Mouse (Mus musculus): ENCODE measurements around the gene Tanc2. TPM values are rescaled to one million over a fixed set of nuclear protein-coding genes. Genes with fewer than 3 reads are reported as not detected.

The Tanc2 gene
- total RNA-seq, 2 experiments from 2014 or later: 164 to 177 TPM

GRCm38 (mm10) chr11:105901501-105901900, 311.7 kb downstream of the Tanc2 start:
- DNase-seq (ENCODE audit: low spot score in 2 of 2): no peak
- TF ChIP-seq CTCF (conservative IDR thresholded peaks at IDR 0.05): no peak
- Histone ChIP-seq H3K27ac (no peak overlapping the region), H3K4me3 (no peak overlapping the region)

GRCm38 (mm10) chr11:105902956-105903355, 313.2 kb downstream of the Tanc2 start:
- TF ChIP-seq CTCF (conservative IDR thresholded peaks at IDR 0.05): no peak
- no peak overlapping the region for H3K27ac ChIP-seq

GRCm38 (mm10) chr11:105905529-105906213, 315.9 kb downstream of the Tanc2 start:
- Histone ChIP-seq H3K4me3 (no peak overlapping the region), H3K27ac (no peak overlapping the region)
- DNase-seq (ENCODE audit: low spot score in 2 of 2): no peak
- TF ChIP-seq CTCF (conservative IDR thresholded peaks at IDR 0.05): no peak

More at GRCm38 (mm10) chr11:105902956-105903355, 313.2 kb downstream of the Tanc2 start:
- H3K4me3 ChIP-seq: no peak overlapping the region
- DNase-seq (ENCODE audit: low spot score in 2 of 2): no peak

DNA sequence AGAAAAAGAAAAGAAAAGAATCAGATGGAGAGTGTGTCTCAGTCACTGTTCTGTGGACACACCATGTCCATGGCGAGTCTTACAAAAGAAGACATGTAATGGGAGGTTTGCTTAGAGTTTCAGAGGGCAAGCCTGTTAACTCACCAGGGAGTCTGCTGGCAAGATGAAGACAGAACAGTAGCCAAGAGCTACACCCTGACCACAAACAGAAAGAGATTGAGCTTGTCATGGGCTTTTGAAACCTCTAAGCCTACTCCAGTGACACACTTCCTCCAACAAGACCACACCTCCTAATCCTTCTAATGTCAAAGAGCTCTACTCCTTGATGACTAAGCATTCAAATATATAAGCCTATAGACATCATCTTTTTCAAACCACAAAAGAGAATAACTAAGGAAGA, 317.6 kb downstream of the Tanc2 start:
- Histone ChIP-seq H3K27ac (no peak overlapping the region), H3K4me3 (no peak overlapping the region)
- TF ChIP-seq CTCF (conservative IDR thresholded peaks at IDR 0.05): no peak
- no peak for DNase-seq (ENCODE audit: low spot score in 2 of 2)

GRCm38 (mm10) chr11:105908926-105909325, 319.1 kb downstream of the Tanc2 start:
- no peak for DNase-seq (ENCODE audit: low spot score in 2 of 2)
- H3K27ac ChIP-seq: no peak overlapping the region; the same call in 1 of the 2 replicates
- no peak overlapping the region for H3K4me3 ChIP-seq
- no peak for TF ChIP-seq CTCF (conservative IDR thresholded peaks at IDR 0.05)

- Histone ChIP-seq H3K4me3 (no peak overlapping the region), H3K27ac (no peak overlapping the region)
- no peak for TF ChIP-seq CTCF (conservative IDR thresholded peaks at IDR 0.05)
- no peak for DNase-seq (ENCODE audit: low spot score in 2 of 2)
Observed at GRCm38 (mm10) chr11:105909617-105910016, 319.8 kb downstream of the Tanc2 start.

- Histone ChIP-seq H3K4me3 (no peak overlapping the region), H3K27ac (no peak overlapping the region)
- TF ChIP-seq CTCF (conservative IDR thresholded peaks at IDR 0.05): no peak
- no peak for DNase-seq (ENCODE audit: low spot score in 2 of 2)
Observed at GRCm38 (mm10) chr11:105911149-105911548, 321.4 kb downstream of the Tanc2 start.

DNA sequence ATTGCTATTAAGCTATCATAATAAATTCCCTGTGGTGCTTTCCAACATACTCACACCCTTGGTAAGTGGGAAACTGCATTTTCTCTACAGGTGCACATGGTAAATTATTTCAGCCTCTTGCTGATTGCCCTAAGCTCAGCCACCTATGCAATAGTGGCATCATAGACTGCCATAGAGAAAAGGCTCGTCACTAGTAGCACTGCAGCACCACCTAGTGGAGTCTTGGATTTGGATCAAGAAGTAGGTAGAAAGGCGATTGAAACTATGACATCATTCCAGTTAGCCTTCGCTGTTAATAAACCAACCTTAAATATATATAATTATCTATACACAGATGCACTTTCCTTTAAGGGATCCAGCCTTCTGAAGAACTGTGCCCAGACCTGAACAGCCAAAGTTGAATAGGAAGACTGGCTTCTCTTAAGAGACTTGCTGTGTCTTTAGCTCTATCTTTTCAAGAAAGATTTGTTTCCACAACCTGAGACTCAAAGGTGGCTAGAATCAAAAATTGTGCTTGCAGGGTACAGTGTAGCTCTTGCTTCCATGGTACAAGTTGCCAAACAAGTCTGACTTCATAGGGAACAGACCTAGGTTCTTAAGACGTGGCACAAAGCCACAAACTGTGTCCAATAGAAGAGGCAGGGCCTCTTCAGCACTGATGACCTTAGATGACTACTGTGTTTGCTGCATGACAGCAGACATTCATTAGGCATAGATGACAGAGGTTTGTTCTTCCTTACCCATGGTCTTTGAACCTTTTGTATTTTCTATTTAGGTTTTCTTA, 322.0 kb downstream of the Tanc2 start:
- Histone ChIP-seq H3K27ac (no peak overlapping the region), H3K4me3 (no peak overlapping the region)
- peak; percentile 95 for TF ChIP-seq CTCF (conservative IDR thresholded peaks at IDR 0.05)
- peak; percentile 80 to 84 for DNase-seq (ENCODE audit: low spot score in 2 of 2)

- DNase-seq (ENCODE audit: low spot score in 2 of 2): peak; percentile 46 to 49
Observed at GRCm38 (mm10) chr11:105913580-105913979, 323.8 kb downstream of the Tanc2 start.

DNA sequence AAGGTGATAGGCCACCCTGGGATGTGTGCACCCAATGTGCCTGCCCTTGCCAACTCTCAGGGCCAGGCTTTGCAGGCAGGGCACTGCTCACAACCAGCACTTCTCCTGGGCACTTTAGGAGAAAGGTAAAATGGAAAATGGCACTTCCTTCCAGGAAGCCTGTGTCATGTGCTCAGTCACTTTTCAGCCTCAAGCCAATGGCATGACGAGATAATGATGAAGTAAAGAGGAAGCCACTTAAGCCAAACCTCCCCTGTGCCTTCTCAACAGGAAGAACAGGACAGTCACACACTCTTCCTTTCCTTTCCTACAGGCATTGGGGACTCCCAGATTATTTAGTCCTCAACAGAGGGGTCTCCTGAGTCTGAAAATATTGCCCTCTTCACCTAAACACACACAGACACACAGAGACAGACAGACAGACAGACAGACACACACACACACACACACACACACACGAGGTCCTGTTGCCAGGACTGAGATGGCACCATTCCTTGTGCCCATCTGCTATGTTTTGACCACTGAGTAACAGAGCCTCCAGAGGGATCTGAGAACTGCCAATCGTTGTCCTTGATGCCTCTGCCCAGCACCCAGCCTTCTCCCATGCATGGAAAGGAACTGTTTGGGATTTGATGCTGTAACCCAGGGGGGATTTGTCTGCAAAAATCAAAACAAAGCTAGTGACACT, 330.5 kb downstream of the Tanc2 start:
- DNase-seq (ENCODE audit: low spot score in 2 of 2): no peak
- H3K27ac ChIP-seq: no peak overlapping the region
- TF ChIP-seq CTCF (conservative IDR thresholded peaks at IDR 0.05): no peak

More at GRCm38 (mm10) chr11:105913580-105913979, 323.8 kb downstream of the Tanc2 start:
- TF ChIP-seq CTCF (conservative IDR thresholded peaks at IDR 0.05): no peak
- H3K4me3 ChIP-seq: no peak overlapping the region
- H3K27ac ChIP-seq: peak overlapping the region; percentile 54

DNA sequence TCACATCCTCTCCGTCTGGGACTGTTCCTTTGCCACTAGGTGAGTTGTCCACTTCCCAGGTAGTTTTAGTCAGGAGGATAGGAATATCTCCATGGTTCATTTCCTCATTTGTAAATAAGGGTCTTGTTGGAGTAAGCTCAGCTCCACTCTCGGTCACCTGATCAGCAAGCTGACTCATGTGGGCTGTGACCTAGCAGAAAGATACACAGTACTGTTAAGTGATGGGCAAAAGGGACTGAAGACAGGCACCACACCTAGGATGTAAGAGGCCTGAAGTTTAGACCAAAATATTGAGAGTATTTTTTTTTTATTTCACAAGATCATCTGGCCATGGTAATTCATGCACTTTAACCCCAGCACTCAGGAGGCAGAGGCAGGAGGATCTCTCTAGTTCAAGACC, 331.1 kb downstream of the Tanc2 start:
- TF ChIP-seq CTCF (conservative IDR thresholded peaks at IDR 0.05): no peak
- Histone ChIP-seq H3K4me3 (no peak overlapping the region), H3K27ac (no peak overlapping the region)
- DNase-seq (ENCODE audit: low spot score in 2 of 2): no peak

More for the DNA sequence above, 330.5 kb downstream of the Tanc2 start:
- H3K4me3 ChIP-seq: no peak overlapping the region

DNA sequence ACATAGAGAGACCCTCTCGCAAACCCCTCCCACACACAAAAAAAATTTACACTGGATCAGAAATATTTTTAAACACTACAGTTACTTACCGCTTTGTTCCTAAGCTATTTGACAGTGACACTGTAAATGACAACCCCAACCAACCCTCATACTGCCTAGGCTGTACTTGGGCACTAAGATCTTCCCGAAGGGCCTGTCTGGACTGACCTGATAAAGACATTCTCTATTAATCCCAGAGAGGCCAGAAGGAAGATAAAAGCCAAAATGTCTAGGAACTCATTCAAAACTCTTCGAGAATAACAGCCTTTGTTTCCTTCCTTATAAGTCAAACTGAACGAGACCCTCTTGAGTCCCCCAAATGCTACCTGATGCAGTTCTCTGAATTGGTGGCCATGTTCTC, 331.5 kb downstream of the Tanc2 start:
- H3K4me3 ChIP-seq: no peak overlapping the region
- no peak for TF ChIP-seq CTCF (conservative IDR thresholded peaks at IDR 0.05)
- no peak overlapping the region for H3K27ac ChIP-seq
- DNase-seq (ENCODE audit: low spot score in 2 of 2): no peak
